Mouse (Mus musculus): ENCODE measurements around the gene Acta1.

- TF ChIP-seq CTCF (IDR thresholded peaks at IDR 0.05; ENCODE audit: extremely low read depth, insufficient read depth, low read length) (no peak), POLR2A (IDR thresholded peaks at IDR 0.05; ENCODE audit: extremely low read depth, insufficient read depth, low read length) (peak; percentile 97)
Observed at GRCm38 (mm10) chr8:123891883-123892585, 2.5 kb downstream of the Acta1 start.
